Mouse (Mus musculus): ENCODE measurements around the gene Mboat7.

The Mboat7 gene

DNA sequence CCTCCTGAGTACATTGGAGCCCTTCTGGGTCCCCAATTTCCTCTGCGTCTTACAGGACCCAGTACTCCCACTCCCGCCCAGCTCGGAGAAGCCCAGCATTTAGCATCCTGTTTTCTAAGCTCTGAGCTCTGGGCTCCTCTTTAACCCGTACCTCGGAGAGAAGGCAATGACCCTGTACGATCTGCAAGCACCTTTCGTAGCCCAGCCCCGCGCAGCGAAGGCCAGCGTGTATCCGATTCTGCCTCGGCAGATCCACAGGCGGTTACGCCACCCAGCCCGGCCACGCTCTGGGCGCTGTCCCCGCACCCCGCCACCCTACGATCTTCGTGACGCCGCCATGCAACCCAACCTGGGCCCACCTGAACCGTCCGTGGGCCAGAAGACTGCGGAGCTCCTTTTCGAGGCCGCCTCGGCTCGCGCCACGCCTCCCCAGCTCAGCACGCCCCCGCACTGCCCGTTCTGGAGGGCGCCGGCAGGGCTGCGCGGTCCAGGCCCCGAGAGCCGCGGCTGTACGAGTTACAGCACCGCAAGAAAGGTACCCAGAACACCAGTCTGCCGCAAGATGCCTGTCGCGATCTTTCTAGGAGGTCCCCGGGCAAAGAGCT lies 839 bp downstream of the Mboat7 start, which contains the start of gene Tsen34:
Tsen34 (plus strand) TSS at position 482 of the 605 bp plus-strand sequence.
- no peak for DNase-seq (ENCODE audit: low read depth, low spot score)

DNA sequence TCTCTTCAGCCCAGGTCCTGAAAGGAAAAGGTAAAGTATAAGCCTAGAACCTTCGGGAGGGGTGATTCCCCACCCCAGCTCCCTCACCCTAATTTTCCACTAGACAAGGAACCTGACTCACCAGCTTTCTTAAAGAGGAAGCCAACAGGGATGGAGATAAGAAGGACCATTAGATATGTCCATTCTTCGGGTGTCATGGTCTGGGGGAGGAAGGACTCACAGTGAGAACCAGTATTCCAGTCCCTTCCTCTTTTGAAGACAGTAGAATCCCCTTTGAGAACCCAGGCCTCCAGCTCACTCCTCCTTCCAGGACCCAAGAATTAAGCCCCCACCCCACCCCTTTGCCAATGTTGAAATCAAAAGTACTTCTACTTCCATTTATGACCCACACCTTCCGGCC lies 1.4 kb downstream of the Mboat7 start:
- no peak for DNase-seq (ENCODE audit: low read depth, low spot score)

DNA sequence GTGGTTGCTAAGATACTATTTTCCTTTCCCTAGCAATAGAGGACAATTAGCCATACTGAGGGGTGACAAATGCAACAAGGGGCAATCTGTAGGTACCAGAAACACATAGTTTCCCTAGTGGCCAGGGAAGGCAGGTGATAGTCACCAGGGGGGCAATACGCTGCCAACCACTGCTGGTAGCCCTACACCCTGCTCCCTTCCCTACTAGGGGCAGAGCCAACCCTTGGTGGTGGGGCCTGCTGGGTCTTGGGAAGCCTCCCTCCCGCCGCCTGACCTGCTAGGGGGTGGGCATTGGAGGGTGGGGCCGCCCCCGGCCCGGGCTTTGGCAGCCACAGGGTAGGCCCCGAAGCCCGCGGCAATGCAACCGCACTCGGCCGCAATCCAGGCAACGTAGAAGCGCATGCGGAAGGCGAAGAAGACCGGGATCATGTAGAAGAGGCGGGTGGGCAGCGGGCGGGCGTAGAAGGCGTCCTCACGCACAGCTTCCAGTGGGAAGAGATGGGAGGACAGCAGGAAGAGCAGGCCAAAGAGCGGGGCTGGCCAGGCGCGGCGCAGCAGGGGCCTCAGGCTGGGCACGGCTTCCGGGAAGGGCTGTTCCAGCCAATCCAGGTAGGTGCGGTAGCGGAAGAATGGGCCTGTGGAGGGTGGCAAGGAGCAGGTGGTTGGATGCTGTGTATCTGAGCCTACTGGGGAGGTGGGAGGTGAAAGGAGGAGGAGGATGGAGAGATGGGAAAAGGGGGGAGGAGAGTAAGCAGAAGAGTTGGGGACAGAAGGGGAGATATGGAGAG lies 7.7 kb downstream of the Mboat7 start:
- DNase-seq (ENCODE audit: low read depth, low spot score), result no peak

DNA sequence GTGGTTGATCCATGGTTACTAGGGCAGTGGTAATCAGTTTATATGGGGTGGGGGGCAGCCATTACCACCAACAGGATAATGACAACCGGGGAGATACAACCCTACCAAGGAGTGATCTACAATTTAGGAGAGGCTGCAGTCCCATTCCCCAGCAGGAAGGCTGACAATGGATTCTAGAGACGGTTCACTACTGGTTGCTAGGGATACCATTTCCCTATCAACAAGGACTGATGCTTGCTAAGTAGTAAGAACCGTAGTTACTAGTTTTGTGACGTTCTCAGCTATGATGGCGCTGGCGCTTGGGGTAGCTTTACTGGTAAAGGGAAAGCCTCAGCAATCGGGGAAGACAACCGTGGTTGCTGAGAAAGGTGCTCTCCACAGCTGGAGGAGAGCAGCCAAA lies 8.6 kb downstream of the Mboat7 start:
- no peak for DNase-seq (ENCODE audit: low read depth, low spot score)

DNA sequence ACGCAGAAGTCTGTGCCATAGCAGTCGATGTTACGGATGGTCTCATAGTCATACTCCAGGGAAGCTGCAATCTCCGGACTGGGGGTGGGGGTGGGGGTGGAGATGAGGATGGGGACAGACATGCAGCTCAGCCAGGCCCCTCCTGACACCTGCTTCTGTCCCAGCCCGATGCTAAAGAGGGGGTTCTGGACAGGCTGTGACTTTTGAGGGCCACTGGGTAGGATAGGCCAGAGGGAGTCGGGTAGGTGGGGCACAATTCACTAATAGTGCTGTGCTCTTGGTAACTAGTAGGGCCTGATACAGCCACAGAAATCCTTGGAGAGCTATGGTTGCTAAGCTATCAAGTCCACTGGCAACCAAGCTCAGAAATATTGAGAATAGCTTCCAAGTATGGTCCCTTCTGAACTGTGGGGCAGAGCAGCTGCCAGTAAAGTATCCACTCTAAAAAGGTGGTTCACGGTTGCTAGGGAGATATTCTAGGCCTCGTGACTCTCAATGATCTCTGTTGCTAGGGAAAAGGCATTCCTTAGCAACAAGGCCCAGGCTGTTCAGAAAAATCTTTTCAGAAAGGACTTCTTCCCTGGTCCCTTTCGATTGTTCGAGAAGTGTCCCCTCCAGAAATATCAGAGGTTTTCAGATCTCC lies 9.3 kb downstream of the Mboat7 start:
- no peak for DNase-seq (ENCODE audit: low read depth, low spot score)

DNA sequence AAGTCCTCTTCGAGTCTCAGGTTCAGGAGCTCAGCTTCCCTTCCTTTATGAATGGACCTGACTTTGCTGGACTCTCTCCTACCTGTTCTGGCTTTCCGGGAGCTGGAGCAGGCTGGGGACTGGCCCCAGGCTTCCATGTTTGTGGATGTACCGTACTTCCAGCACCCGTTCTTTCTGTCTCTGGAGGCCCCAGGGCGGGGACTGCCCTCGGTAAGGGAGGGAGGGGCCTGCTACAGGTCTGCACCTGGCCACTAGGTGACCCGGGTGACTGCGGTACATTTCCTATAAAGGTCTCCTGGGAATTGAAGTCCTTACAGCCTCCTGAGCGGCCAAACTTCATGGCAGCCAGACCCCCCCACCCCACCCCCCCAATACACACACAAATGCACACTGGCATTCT lies 16.0 kb downstream of the Mboat7 start, which contains the start of gene Tmc4:
Tmc4 (minus strand) TSS at position 212 of the 400 bp plus-strand sequence.
- no peak for DNase-seq (ENCODE audit: low read depth, low spot score)

DNA sequence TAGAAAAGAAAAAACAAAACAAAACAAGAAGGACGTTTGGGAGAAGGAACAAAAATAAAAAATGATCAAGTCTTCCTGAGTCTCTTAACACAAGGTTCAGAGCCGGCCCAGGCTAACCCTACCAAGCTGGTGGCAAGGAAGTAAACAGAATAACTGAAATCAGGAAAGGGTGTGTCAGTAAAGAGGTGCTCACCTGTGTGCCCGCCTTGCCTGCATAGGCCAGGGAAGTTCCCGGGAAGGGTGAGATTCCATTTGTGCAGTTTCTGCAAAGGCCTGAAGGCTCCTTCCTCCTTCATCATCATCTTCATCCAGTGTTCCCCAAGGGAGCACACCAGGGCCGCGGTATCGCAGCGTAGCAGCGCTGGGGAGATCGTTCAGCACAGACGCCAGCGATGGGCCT lies 17.0 kb downstream of the Mboat7 start:
- DNase-seq (ENCODE audit: low read depth, low spot score), result no peak

DNA sequence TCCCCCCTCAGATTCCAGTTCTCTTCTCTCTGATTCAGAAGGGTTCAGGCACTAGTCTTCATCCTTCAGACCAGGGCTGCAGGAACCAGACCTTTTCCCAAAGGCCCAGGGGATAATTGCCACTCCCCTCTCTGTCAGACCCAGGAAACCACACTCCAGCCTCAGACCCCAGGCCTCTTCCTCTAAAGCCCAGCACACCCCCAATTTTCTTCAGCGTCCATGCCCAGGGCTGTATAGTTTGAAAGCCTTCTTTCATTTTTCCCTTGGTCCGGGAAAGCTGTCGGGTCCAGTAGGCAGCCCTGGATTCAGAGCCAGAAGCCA lies 18.1 kb downstream of the Mboat7 start:
- DNase-seq (ENCODE audit: low read depth, low spot score), result no peak

DNA sequence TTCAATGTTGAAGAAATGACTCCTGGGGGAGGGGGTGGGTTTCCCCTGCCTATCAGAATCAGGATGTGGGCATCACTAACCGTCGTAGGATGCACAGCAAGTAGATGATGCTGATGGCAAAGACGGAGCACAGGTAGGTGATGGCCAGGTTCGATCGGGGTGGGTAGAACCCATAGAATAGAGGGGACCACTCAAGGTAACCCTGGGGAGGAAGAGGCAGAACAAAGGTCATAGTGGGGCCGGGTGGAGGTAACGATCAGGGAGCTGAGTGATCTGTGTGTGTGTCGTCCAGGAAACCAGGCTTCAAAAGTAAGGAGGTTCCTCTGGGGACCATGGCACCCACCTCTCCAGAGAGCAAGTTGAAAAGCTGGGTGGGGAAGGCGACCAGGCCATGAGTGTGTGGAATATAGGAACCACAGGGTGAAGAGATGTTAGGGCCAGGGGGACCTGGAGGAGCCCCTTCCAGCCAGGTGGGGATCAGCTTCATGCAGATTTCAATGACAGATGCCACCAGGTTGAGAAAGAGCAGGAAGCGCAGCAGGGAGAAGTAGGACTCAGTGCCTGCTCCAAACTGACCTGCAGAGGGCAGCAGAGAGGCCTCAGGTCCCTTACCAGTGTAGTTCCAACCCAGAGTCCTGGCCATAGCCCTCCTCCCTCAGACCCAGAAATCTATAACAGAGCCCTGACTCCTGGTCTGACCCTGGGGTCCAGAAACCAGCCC lies 18.7 kb downstream of the Mboat7 start:
- DNase-seq (ENCODE audit: low read depth, low spot score), result peak; percentile 90

DNA sequence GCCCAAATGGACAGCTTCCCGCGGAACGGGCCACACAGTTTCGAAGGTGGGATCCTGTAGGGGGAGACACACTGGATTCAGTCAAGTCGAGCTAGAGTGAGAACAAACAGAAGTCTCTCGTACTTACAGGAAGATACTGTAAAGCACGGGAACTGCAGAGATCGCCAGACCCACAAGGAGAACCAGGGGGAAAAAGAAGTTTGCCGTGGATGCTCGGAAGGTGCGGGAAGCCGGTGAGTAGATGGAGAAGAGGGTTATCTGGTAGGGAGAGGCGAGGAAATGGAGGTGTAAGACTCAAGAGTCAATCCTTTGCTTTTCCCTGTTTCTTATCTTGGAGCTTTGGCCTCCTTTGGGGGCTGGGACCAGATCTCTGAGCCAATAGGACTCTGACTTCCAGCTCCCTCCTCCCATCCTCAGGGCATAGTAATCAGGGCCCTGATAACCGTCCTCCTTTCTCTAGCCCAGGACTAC lies 26.4 kb downstream of the Mboat7 start:
- no peak for DNase-seq (ENCODE audit: low read depth, low spot score)

DNA sequence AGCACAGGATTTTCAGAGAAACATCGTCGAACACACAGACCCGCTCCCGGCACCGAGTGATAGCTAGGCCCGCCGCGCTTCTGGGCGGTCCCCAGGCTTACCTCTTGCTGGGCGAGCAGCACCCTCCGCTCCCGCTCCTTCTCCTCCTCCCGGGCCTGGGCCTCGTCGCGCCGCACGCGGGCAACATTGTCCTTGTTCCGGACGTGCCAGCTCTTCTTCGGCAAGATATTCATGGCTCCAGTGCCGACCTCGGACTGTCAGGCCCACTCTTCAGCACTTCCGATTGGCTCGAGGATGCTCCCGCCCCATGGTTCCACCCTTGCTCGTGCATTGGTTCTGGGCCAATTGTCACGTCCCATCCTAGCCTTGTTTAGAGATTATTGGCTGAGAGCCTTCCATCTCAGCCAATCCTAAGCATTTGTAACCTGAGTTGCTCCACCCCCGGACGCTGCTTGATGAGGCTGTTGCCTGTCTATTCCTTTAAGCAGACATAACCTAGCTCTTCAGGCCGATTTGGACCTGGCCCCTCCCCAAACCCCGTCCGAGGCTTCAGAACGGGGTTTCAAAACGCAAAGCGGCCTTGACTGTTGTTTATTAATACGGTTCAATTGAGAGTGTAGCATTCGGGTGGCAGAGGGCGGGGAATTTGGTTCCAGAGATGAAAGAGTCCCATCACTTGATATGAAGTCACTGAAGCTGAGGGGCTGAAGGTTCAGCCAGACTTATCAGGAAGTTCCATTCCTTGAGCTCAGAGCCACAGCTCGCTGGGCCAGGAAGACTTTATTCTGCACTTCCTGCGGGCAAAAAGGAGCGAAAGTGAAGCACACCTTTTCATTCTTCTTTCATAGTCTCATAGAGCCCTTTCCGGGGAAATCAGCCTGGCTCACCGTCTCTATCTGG lies 27.9 kb downstream of the Mboat7 start, which contains the start of gene Leng1:
Leng1 (minus strand) TSS at position 626 of the 900 bp plus-strand sequence.
- peak; percentile 96 for DNase-seq (ENCODE audit: low read depth, low spot score)

DNA sequence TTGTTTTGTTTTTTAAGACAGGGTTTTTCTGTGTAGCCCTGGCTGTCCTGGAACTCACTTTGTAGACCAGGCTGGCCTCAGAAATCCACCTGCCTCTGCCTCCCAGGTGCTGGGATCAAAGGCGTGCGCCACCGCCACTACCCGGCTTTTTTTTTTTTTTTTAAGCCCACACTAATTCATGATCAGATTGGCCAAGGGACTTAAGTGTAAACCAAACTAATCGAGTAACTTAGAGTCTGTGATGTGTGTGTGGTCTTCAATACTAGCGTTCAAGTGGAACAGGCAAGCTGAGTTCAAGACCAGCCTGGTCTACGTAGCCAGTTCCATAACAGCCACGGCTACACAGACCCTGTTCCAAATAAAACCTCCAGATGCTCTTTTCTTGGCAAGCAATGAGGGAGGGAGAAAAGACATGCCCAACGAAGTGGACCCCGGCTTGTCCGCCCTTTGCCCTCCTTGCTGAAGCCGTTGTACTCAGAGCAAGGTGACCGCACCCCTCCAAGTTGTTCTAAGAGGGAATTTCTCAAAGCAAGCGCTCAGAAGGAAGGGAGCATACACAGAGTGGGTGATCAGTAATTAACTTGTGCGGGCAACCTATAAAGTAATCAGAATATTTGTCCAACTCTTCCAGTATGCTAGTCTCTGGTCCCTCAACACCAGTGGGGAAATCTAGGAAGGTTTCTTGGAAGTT lies 28.7 kb downstream of the Mboat7 start:
- no peak for DNase-seq (ENCODE audit: low read depth, low spot score)

DNA sequence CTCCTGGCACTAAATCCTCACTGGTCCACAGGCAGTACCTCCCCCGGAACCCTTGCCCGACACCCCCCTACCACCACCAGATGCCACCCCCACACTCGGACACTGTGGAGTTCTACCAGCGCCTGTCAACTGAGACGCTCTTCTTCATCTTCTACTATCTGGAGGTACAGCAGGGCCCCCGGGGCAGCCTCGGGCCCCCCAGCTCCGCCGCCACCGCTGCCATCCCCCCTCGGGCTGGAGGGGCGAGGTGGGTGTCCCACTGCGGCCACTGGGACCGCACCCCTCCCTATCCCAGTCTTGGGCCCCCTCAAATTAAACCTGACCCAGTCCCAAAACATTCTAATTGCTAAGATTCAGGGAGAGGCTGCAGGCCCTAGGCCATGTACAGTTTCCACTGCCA lies 34.7 kb downstream of the Mboat7 start:
- no peak for DNase-seq (ENCODE audit: low read depth, low spot score)

DNA sequence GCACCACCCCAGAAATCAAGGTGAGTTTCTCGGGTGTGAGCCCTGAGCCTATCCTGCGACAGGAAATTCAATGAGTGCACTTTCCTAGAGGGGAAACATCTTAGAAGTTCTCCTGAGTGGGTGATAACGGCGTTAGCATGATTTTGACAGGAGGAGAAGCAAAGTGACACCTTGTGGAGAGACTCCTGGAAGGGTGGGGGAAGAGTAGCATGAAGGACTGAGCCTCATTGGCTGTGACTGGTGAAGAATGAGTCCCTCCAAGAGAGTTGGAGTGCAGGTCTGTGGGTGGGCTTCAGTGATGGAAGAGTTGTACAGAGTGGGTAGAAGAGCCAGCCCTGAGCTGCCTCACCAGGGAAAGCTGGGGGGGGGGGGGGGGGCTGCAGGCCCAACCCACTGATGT lies 36.4 kb downstream of the Mboat7 start:
- DNase-seq (ENCODE audit: low read depth, low spot score), result no peak

DNA sequence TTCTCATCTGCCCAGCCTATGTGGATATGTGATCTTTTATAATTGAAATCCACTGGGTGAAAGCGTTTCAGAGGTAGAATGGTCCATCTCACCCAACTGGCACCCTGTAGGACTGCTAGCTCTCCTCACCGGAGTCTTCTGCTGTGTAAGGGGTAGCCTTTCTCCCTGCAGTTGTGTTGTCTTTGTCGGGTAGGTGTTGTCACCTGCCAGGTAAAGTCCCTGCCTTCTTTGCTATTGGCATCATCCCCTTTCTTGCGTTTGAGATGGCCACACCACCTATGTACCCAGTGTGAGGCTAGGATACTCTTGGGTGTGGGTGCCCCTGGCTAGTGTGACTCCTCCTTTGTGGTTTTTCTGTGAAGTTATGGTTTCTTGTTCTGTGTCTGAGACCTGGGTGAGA lies 46.7 kb downstream of the Mboat7 start:
- DNase-seq (ENCODE audit: low read depth, low spot score), result peak; percentile 8

DNA sequence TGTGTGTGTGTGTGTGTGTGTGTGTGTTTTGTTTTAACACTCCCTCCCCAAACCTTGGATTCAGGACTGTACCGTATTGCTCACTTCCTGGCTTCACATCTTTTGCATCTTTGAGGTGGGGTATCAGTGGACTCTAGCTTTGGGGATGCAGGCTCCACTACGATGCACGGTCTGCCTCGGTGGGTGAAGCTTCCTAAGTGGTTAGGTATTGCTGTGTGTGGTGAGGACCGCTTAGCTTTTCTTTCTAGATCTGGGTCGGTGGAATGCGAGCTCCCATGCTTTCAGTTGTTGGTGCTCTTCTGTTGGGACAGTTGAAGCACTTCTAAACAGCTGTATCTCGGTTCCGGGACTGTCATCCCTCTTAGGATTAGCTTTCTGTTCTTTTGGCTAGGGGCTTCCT lies 47.1 kb downstream of the Mboat7 start:
- peak; percentile 26 for DNase-seq (ENCODE audit: low read depth, low spot score)

DNA sequence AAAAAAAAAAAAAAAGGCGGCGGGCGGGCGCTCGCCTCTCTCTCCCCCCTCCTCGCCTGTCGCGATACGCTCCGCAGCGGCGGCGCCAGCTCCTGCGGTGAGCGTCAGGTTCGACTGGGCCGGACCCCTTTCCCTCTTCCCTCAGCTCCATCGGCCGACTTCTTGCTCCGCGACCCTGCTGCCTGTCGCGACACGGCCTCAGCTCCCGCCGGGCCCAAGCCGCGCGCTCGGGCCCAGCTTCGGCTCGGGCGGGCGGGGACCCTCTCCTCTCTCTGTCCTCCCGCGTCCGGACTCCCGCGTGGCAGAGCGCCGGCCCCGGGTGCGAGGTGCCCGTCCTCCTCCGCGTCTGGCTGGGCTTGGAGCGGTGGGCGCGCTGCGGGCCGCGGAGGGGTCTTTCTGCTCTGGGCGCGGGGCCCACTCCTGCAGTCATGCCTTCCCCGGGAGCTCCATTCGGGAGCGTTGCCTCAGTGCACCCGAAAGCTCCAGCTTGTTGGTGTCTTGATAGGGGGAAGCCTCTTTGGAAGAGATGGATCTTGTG lies 47.8 kb downstream of the Mboat7 start:
- DNase-seq (ENCODE audit: low read depth, low spot score), result no peak

DNA sequence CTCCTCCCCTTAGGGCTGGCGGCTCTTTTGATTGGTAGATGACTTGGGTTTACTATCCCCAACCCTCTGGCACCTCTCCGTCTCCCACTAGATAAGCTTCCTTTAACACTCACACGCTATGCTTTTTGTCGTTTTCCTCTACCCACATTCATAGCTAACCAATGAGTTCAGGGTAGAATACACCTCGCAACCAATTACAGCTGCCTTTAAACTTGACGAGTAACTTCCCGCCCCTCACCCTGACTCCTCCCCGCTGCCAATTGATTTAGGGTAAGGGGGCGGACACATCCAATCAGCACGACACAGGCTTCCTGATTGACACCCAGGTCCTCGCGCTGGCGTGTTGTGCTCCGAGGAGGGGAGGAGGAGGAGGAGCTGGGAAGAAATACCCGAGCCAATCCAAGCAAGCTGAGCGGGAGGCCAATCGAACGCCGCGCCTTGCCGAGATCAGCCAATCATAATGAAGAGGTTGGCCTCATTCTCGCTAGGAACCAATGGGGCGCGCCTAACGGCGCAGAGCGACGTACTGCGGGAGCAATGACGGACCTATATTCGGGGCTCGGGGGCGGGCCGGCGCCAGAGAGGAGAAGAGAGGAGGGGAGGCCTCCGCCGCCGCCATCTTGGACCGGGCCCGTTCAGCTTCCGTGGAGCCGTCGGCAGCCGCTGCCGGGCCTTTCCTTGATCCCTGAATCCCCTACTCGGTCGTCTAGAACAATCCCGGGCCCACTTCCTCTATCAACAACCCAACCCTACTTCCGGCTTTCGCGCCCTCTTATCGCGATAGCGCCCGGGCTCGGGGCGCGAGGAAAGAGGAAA lies 48.4 kb downstream of the Mboat7 start, which contains the start of gene Cnot3:
Cnot3 (plus strand) TSS at position 597 of the 816 bp plus-strand sequence.
- peak; percentile 99 for DNase-seq (ENCODE audit: low read depth, low spot score)

DNA sequence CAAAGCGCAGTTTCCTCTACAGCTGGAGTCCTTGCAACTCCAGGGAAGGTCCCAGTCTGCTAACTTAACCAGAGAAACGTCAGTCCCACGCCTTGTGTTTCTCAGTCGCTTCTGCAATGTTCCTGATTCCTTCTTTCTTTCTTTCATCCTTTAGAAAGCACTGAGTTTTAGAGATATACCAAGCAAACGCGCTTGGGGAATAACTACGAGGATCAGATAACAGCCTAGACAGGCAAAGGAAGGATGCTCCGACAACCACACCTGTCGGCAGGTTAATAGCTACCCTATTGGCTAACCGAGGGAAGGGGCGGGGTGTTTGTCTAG lies 49.0 kb downstream of the Mboat7 start:
- DNase-seq (ENCODE audit: low read depth, low spot score), result no peak

Measured in CD4-positive, CD25-positive, alpha-beta regulatory T cell, adult 2 months (primary cell).